8 mouse cellular contexts compared by ENCODE assay signal in genomic region chr1:134122195-134122594, GRCm38 (mm10). TPM values are rescaled to one million over a fixed set of nuclear protein-coding genes. Genes with fewer than 3 reads are reported as not detected.
DNase-seq lines count a peak whose midpoint lies in the region; ATAC-seq and TF ChIP-seq lines count a peak whose summit lies in the region.
"Had no signal": no experiment of that assay in that cellular context is flagged by ENCODE, and none has a peak within 500 bp of the region (broad histone marks: within the 10 kb centered on the region; RNA-seq: fewer than 3 reads in every experiment).

No protein-coding gene starts in this region.

- no peak overlapping the region for H3K9ac ChIP-seq in kidney, embryonic 16.5 days (replicated peaks; ENCODE audit: low read length)

- H3K4me2 ChIP-seq in kidney, embryonic 16.5 days (replicated peaks; ENCODE audit: low read depth, low read length): no peak overlapping the region

- no peak overlapping the region for H3K27ac ChIP-seq in kidney, embryonic 16.5 days (ENCODE audit: low read length)
- H3K27ac ChIP-seq: macrophage had no signal

- H3K4me1 ChIP-seq in kidney, embryonic 16.5 days (ENCODE audit: insufficient read depth, low read length): no peaks in the 10 kb centered on the region
- no peaks in the 10 kb centered on the region for H3K4me1 ChIP-seq in E14TG2a.4 (replicated peaks; ENCODE audit: low read depth, low read length)

- no peaks in the 10 kb centered on the region for H3K36me3 ChIP-seq in kidney, embryonic 16.5 days (ENCODE audit: insufficient read depth, low read length)
- H3K36me3 ChIP-seq in E14TG2a.4 (ENCODE audit: insufficient read depth, low read length): no peaks in the 10 kb centered on the region

- peak; percentile 83 for TF ChIP-seq CTCF in E14TG2a.4 (conservative IDR thresholded peaks at IDR 0.05; ENCODE audit: low read length)

- no peak for ATAC-seq in kidney, embryonic 16.5 days (ENCODE audit: low FRiP score, low TSS enrichment)

- H3K4me3 ChIP-seq in kidney, embryonic 16.5 days (ENCODE audit: low read length): no peak overlapping the region
- H3K4me3 ChIP-seq in E14TG2a.4 (replicated peaks; ENCODE audit: low read length): no peak overlapping the region

- no peaks in the 10 kb centered on the region for H3K9me3 ChIP-seq in kidney, embryonic 16.5 days (ENCODE audit: low read length)
- H3K9me3 ChIP-seq in E14TG2a.4 (ENCODE audit: low read length): peaks cover 10% of the 10 kb centered on the region

- no peaks in the 10 kb centered on the region for H3K27me3 ChIP-seq in kidney, embryonic 16.5 days (ENCODE audit: insufficient read depth, low read length)
- no peaks in the 10 kb centered on the region for H3K27me3 ChIP-seq in E14TG2a.4 (ENCODE audit: insufficient read depth, low read length)

- DNase-seq in kidney, postnatal 4 days: peak; percentile 63 to 67
- DNase-seq in ZHBTc4 (ENCODE audit: low read depth, low spot score): peak; percentile 70
- DNase-seq in lung, postnatal 10 days: peak; percentile 58
- no peak for DNase-seq in layer of hippocampus, postnatal 14 days (ENCODE audit: low spot score in 2 of 2)
- no peak for DNase-seq in heart, adult 9 months (ENCODE audit: low spot score in 2 of 2)

- WGBS in kidney, embryonic 16.5 days: 56% methylated on average over 9 of the region's 9 CpGs

RNA-seq across cellular contexts. Expression of gene Chit1, which starts 11.2 kb away (rescaled TPM):
- 0.17 and 0.21 TPM in 2 replicates for polyA plus RNA-seq in kidney, embryonic 16.5 days (2015; fragmentation: Nextera tagmentation; extraction: Ambion mirVana)
- under 1 TPM in 1 of 2 experiments, not detected in 1; 0.39 TPM for total RNA-seq in layer of hippocampus, postnatal 14 days (2021)
- polyA plus RNA-seq: macrophage had no signal

RNA-seq across cellular contexts. Expression of gene Btg2, which starts 43.3 kb away (rescaled TPM):
- 36.2 and 38.2 TPM in 2 replicates for polyA plus RNA-seq in kidney, embryonic 16.5 days (2015; fragmentation: Nextera tagmentation; extraction: Ambion mirVana)
- total RNA-seq in layer of hippocampus, postnatal 14 days (2021): 10 to 100 TPM; 14.1 to 19.2 TPM

RNA-seq across cellular contexts. Expression of gene Chil1, which starts 59.8 kb away (rescaled TPM):
- polyA plus RNA-seq in kidney, embryonic 16.5 days (2015; fragmentation: Nextera tagmentation; extraction: Ambion mirVana): 0.85 and 1.4 TPM in 2 replicates
- 1 to 10 TPM; 8.0 to 8.5 TPM for total RNA-seq in layer of hippocampus, postnatal 14 days (2021)

Comparison
In these comparisons a context has a peak if more than half of its experiments do, and no peak if none do; other contexts are left out.
1. DNase-seq: peak in kidney, postnatal 4 days (2 of 2), ZHBTc4 (single experiment) and lung, postnatal 10 days (single experiment); none in layer of hippocampus, postnatal 14 days (0 of 2) and heart, adult 9 months (0 of 2).